Mouse (Mus musculus): ENCODE measurements at regions not wholly inside any gene's neighbourhood (a gene's known extent, or its start where the extent isn't known, plus 50 kb on each side); places are given as distances from the start of the nearest gene placed in this dataset.

- Histone ChIP-seq H3K9me3 (no peaks in the 10 kb centered on the region), H3K27me3 (no peaks in the 10 kb centered on the region), H3K4me2 (peak overlapping the region; percentile 49), H3K27ac (replicated peaks) (no peak overlapping the region), H3K4me3 (peak overlapping the region; percentile 19; the same call in 1 of the 2 replicates), H3K36me3 (no peaks in the 10 kb centered on the region), H3K9ac (0 out of 2 replicates have a peak overlapping the region, but pooled peaks have one; percentile 22), H3K4me1 (replicated peaks) (no peaks in the 10 kb centered on the region; the same call in 1 of the 2 replicates)
- WGBS: 16% methylated on average over 18 of the region's 18 CpGs
- ATAC-seq (ENCODE audit: low read depth): peak; percentile 97
Observed at GRCm38 (mm10) chr3:14381421-14381992, 99.0 kb upstream of the Slc7a12 start.

GRCm38 (mm10) chr3:14390656-14391055 lies 89.8 kb upstream of the Slc7a12 start:
- Histone ChIP-seq H3K4me3 (no peak overlapping the region), H3K27me3 (no peaks in the 10 kb centered on the region), H3K27ac (replicated peaks) (no peak overlapping the region), H3K4me1 (replicated peaks) (no peaks in the 10 kb centered on the region), H3K9ac (no peak overlapping the region), H3K9me3 (no peaks in the 10 kb centered on the region), H3K36me3 (no peaks in the 10 kb centered on the region), H3K4me2 (no peak overlapping the region)
- WGBS: 88% methylated on average over 1 of the region's 1 CpGs
- no peak for ATAC-seq (ENCODE audit: low read depth)

- WGBS: 92% methylated on average over 3 of the region's 3 CpGs
- Histone ChIP-seq H3K27me3 (no peaks in the 10 kb centered on the region), H3K36me3 (no peaks in the 10 kb centered on the region), H3K4me1 (replicated peaks) (no peaks in the 10 kb centered on the region), H3K9me3 (no peaks in the 10 kb centered on the region), H3K9ac (no peak overlapping the region), H3K4me2 (no peak overlapping the region), H3K4me3 (no peak overlapping the region), H3K27ac (replicated peaks) (no peak overlapping the region)
- ATAC-seq (ENCODE audit: low read depth): no peak
Observed at GRCm38 (mm10) chr3:14398676-14399075, 81.8 kb upstream of the Slc7a12 start.

GRCm38 (mm10) chr3:14408435-14409125 lies 71.9 kb upstream of the Slc7a12 start:
- Histone ChIP-seq H3K4me3 (no peak overlapping the region), H3K9ac (no peak overlapping the region), H3K4me2 (no peak overlapping the region), H3K27ac (replicated peaks) (no peak overlapping the region), H3K27me3 (no peaks in the 10 kb centered on the region), H3K9me3 (no peaks in the 10 kb centered on the region), H3K4me1 (replicated peaks) (no peaks in the 10 kb centered on the region), H3K36me3 (no peaks in the 10 kb centered on the region)
- no peak for ATAC-seq (ENCODE audit: low read depth)
- 84% methylated on average over 1 of the region's 1 CpGs for WGBS

Measured in neural tube, embryonic 13.5 days (tissue).